8 mouse cellular contexts compared by ENCODE assay signal in genomic region chr9:124425411-124425885, GRCm38 (mm10). TPM values are rescaled to one million over a fixed set of nuclear protein-coding genes. Genes with fewer than 3 reads are reported as not detected.
DNase-seq lines count a peak whose midpoint lies in the region; ATAC-seq and TF ChIP-seq lines count a peak whose summit lies in the region.

No protein-coding gene starts in this region.

- peak overlapping the region; percentile 60 for H3K4me2 ChIP-seq in forebrain, embryonic 15.5 days (replicated peaks)
- peak overlapping the region; percentile 83 for H3K4me2 ChIP-seq in liver, postnatal 0 days (ENCODE audit: low read depth, low read length)
- H3K4me2 ChIP-seq in neural tube, embryonic 13.5 days: peak overlapping the region; percentile 65

- peak overlapping the region; percentile 71 for H3K4me3 ChIP-seq in ES-Bruce4 (ENCODE audit: low read depth, low read length)
- H3K4me3 ChIP-seq in forebrain, embryonic 15.5 days: peak overlapping the region; percentile 95
- H3K4me3 ChIP-seq in liver, postnatal 0 days (ENCODE audit: low read depth, low read length): peak overlapping the region; percentile 73
- peak overlapping the region; percentile 71 for H3K4me3 ChIP-seq in neural tube, embryonic 13.5 days

- H3K27me3 ChIP-seq in ES-Bruce4 (ENCODE audit: control insufficient read depth, insufficient read depth, low read length, poor library complexity, severe bottlenecking): no peaks in the 10 kb centered on the region
- H3K27me3 ChIP-seq in forebrain, embryonic 15.5 days: 0 out of 2 replicates have a peak, but pooled peaks cover 3% of the 10 kb centered on the region
- no peaks in the 10 kb centered on the region for H3K27me3 ChIP-seq in liver, postnatal 0 days (ENCODE audit: insufficient read depth, low read length)
- peaks cover 8% of the 10 kb centered on the region for H3K27me3 ChIP-seq in neural tube, embryonic 13.5 days

- no peaks in the 10 kb centered on the region for H3K9me3 ChIP-seq in ES-Bruce4 (replicated peaks; ENCODE audit: control insufficient read depth, insufficient read depth, low read length, poor library complexity, severe bottlenecking)
- H3K9me3 ChIP-seq in forebrain, embryonic 15.5 days: no peaks in the 10 kb centered on the region
- no peaks in the 10 kb centered on the region for H3K9me3 ChIP-seq in liver, postnatal 0 days (ENCODE audit: low read length)
- H3K9me3 ChIP-seq in neural tube, embryonic 13.5 days: no peaks in the 10 kb centered on the region

- H3K27ac ChIP-seq in ES-Bruce4 (ENCODE audit: insufficient read depth, low read length): peak overlapping the region; percentile 36; the same call in 1 of the 2 replicates
- peak overlapping the region; percentile 99 for H3K27ac ChIP-seq in forebrain, embryonic 15.5 days (replicated peaks)
- H3K27ac ChIP-seq in liver, postnatal 0 days (ENCODE audit: low read depth): peak overlapping the region; percentile 99
- H3K27ac ChIP-seq in neural tube, embryonic 13.5 days (replicated peaks): peak overlapping the region; percentile 99

- peak; percentile 16; the same call in 1 of the 2 replicates for ATAC-seq in cerebellum, adult (ENCODE audit: insufficient number of reproducible peaks, low FRiP score, low TSS enrichment)
- peak; percentile 27 for ATAC-seq in forebrain, embryonic 15.5 days (replicated peaks)
- peak; percentile 9 for ATAC-seq in liver, postnatal 0 days
- ATAC-seq in neural tube, embryonic 13.5 days (ENCODE audit: low read depth): peak; percentile 57

- under 1% methylated on average over 45 of the region's 47 CpGs for WGBS in forebrain, embryonic 15.5 days
- 1% methylated on average over 42 of the region's 47 CpGs for WGBS in liver, postnatal 0 days (ENCODE audit: insufficient replicate concordance)
- WGBS in neural tube, embryonic 13.5 days: under 1% methylated on average over 47 of the region's 47 CpGs

- no peaks in the 10 kb centered on the region for H3K36me3 ChIP-seq in ES-Bruce4 (ENCODE audit: control insufficient read depth, insufficient read depth, low read length, poor library complexity, severe bottlenecking)
- H3K36me3 ChIP-seq in forebrain, embryonic 15.5 days: no peaks in the 10 kb centered on the region
- no peaks in the 10 kb centered on the region for H3K36me3 ChIP-seq in liver, postnatal 0 days (replicated peaks; ENCODE audit: insufficient read depth, low read length)
- H3K36me3 ChIP-seq in neural tube, embryonic 13.5 days: no peaks in the 10 kb centered on the region

- no peak for TF ChIP-seq CTCF in ES-Bruce4 (IDR thresholded peaks at IDR 0.05; ENCODE audit: low read depth, low read length)
- no peak for TF ChIP-seq CTCF in liver, postnatal 0 days (IDR thresholded peaks at IDR 0.05; ENCODE audit: low read depth)

- peak; percentile 85 for DNase-seq in heart, postnatal 25 days (ENCODE audit: low spot score)
- peak; percentile 96 for DNase-seq in layer of hippocampus, adult 11-12 months (ENCODE audit: low spot score)
- peak; percentile 92 for DNase-seq in liver, postnatal 0 days
- DNase-seq in telencephalon, adult 2 months (ENCODE audit: low read depth, low spot score): peak; percentile 89

- H3K4me1 ChIP-seq in ES-Bruce4 (ENCODE audit: control insufficient read depth, insufficient read depth, low read length): no peaks in the 10 kb centered on the region
- H3K4me1 ChIP-seq in forebrain, embryonic 15.5 days: no peaks in the 10 kb centered on the region
- H3K4me1 ChIP-seq in liver, postnatal 0 days (ENCODE audit: insufficient read depth): peaks cover 3% of the 10 kb centered on the region; the same call in 1 of the 2 replicates
- peaks cover 5% of the 10 kb centered on the region; the same call in 1 of the 2 replicates for H3K4me1 ChIP-seq in neural tube, embryonic 13.5 days (replicated peaks)

- peak overlapping the region; percentile 81 for H3K9ac ChIP-seq in ES-Bruce4 (ENCODE audit: low read depth, poor library complexity, severe bottlenecking)
- peak overlapping the region; percentile 58 for H3K9ac ChIP-seq in forebrain, embryonic 15.5 days (replicated peaks)
- peak overlapping the region; percentile 64 for H3K9ac ChIP-seq in liver, postnatal 0 days (replicated peaks)
- H3K9ac ChIP-seq in neural tube, embryonic 13.5 days: peak overlapping the region; percentile 73

- TF ChIP-seq POLR2A in ES-Bruce4 (IDR thresholded peaks at IDR 0.05; ENCODE audit: insufficient read depth, low read length): no peak

- peak; percentile 51 for TF ChIP-seq EP300 in ES-Bruce4 (IDR thresholded peaks at IDR 0.05; ENCODE audit: insufficient read depth, low read depth, low read length)
- peak; percentile 45; the same call in 1 of the 2 replicates for TF ChIP-seq EP300 in liver, postnatal 0 days (IDR thresholded peaks at IDR 0.05; ENCODE audit: low read depth)

- intact Hi-C loops in heart, postnatal 25 days (cut with DNase I): loop anchor here (5.0 kb wide), 2 partner anchors 113 to 148 kb away; partner anchors contain the start of gene 2010315B03Rik

RNA-seq across cellular contexts. Expression of gene Ppp2r3d, which starts 51.2 kb away (rescaled TPM):
- polyA plus RNA-seq in ES-Bruce4 (2011; ENCODE audit: insufficient read depth, insufficient read length, low read depth, missing spikeins): 41.5 and 43.1 TPM in 2 replicates
- polyA plus RNA-seq in forebrain, embryonic 15.5 days (2015; fragmentation: Nextera tagmentation; extraction: Ambion mirVana): 166 and 167 TPM in 2 replicates
- 100 to 1,000 TPM in 1 of 2 experiments, 10 to 100 TPM in 1; 92.9 to 112 TPM for total RNA-seq in heart, postnatal 25 days (2021)
- 38.7 and 40.7 TPM in 2 replicates for polyA plus RNA-seq in liver, postnatal 0 days (2015; fragmentation: Nextera tagmentation; extraction: Ambion mirVana)
- polyA plus RNA-seq in neural tube, embryonic 13.5 days (2015; fragmentation: Nextera tagmentation; extraction: Ambion mirVana): 156 and 164 TPM in 2 replicates

Comparison
In these comparisons a context has a peak if more than half of its experiments do, and no peak if none do; other contexts are left out.
1. Peak in every context shown above with its lines: DNase-seq, ATAC-seq, H3K4me3 ChIP-seq and H3K27ac ChIP-seq.
2. H3K27ac ChIP-seq: peak in every context shown above with its lines; median percentile 99 in forebrain, embryonic 15.5 days; 99 in liver, postnatal 0 days; 99 in neural tube, embryonic 13.5 days; 36 in ES-Bruce4.